Mouse (Mus musculus) embryonic fibroblast, embryonic 13.5 days (primary cell): Measurements from ENCODE around the gene Fxyd6. TPM values are rescaled to one million over a fixed set of nuclear protein-coding genes. Genes with fewer than 3 reads are reported as not detected.

Experiments
- H3K27ac ChIP-seq: 2 replicates; pipeline ENCODE4 v1.5.1; 2012; ENCODE audit warnings: low read length, control low read depth, inconsistent platforms; ENCODE audit not compliant: insufficient read depth
- H3K4me1 ChIP-seq: 2 replicates; pipeline ENCODE4 v1.6.1; 2011; ENCODE audit warnings: low read length; ENCODE audit not compliant: control insufficient read depth, insufficient read depth
- H3K4me3 ChIP-seq: 2 replicates; pipeline ENCODE4 v1.5.1; 2011; ENCODE audit warnings: mild to moderate bottlenecking, control low read depth, low read length; ENCODE audit not compliant: insufficient read depth
- CTCF ChIP-seq: IDR thresholded peaks from 2 replicates; pipeline ENCODE4 v1.5.1; 2011; ENCODE audit warnings: mild to moderate bottlenecking, control low read depth, low read length, moderate library complexity, borderline replicate concordance; ENCODE audit not compliant: insufficient read depth
- POLR2A ChIP-seq: IDR thresholded peaks from 2 replicates; pipeline ENCODE4 v1.6.1; 2011; ENCODE audit warnings: low read depth, mild to moderate bottlenecking, control low read depth, low read length, moderate library complexity
- polyA plus RNA-seq: library from polyadenylated mRNA; stranded (reverse); fragments of >200 nt; gene quantifications from 2 replicates; pipeline ENCODE4 v1.2.4, GENCODE M21; 2011; ENCODE audit warnings: low read depth; ENCODE audit not compliant: missing spikeins, insufficient read length

Fxyd6 gene
- polyA plus RNA-seq, 1 experiment = 20.6 TPM

- Histone ChIP-seq H3K27ac (no peak overlapping the region), H3K4me1 (no peaks in the 10 kb centered on the region), H3K4me3 (no peak overlapping the region)
- TF ChIP-seq POLR2A = no peak
- TF ChIP-seq CTCF = no peak
Observed at GRCm38 (mm10) chr9:45421209-45421608, 51.2 kb downstream of the Fxyd6 start.

DNA sequence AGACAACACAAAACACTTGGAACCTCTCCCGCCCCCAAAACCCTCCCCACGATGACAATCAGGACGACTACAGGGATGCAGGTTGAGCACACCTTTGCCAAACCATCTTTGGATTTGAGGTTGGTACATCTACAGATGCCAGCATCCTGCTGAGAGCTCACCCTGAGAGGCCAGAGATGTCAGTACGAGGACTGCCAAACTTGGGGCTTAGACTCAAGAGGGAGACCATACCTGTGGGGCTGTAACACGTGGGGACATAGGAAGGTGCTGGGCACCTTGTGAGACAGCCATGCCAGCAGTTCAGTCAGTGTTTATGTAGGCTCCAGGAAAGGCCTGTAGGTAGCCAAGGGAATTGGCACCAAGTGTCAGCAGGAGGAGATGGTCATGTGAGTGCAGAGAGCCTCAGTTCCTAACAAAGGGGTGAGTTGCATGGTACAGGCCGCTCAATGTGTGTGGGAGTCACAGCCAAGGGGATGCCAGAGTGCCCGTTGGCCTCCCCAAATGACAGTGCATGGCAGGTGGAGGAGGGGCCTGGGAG lies 52.8 kb downstream of the Fxyd6 start:
- no peak overlapping the region for H3K4me3 ChIP-seq
- no peak overlapping the region for H3K27ac ChIP-seq
- H3K4me1 ChIP-seq = no peaks in the 10 kb centered on the region
- TF ChIP-seq CTCF (no peak), POLR2A (no peak)

DNA sequence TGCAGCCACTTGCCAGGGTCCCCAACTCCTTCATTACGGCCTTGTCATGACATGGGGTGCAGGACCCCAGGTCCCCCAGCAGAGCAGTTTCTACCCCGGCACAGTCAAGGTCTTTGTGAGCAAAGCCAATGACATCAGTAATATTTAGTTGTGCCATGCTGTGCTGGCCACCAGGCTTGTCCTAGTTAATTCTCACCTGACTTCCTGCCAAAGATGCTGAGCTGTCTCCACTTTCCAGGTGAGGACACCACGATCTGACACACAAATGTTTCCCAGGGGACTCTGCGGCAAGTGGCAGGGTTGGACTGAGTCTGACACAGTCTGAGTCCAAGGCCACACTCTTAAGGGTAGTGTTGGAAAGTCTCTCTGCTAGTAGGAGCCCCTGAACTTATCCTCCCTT lies 56.5 kb downstream of the Fxyd6 start, which contains the start of gene Dscaml1:
Gene Dscaml1, plus strand, starts transcription at position 173 of the 400 bp plus-strand sequence.
- Histone ChIP-seq H3K4me1 (no peaks in the 10 kb centered on the region), H3K27ac (no peak within 1 kb of the TSS), H3K4me3 (no peak within 1 kb of the TSS)
- TF ChIP-seq CTCF = no peak

DNA sequence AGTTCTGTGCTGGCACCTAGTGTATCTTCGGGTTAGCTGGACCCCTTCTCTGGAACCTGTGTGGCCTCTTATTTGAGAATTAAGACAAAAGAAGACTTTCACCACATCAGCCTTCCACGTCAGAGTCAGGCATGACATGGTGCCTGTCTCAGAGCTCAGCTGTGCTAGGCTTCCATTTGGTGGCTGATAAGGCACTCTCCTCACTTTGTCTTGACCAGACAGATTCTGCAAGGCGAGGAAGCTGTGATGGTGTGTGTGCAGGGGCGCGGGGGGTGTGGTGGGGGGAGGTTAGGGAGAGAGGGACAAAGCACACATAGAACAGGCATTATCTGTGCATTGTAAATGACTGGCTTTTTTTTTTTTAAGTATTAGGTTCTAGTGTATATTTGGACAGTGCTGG lies 59.4 kb downstream of the Fxyd6 start:
- TF ChIP-seq POLR2A (no peak), CTCF (no peak)
- Histone ChIP-seq H3K4me3 (no peak overlapping the region), H3K4me1 (no peaks in the 10 kb centered on the region), H3K27ac (no peak overlapping the region)

DNA sequence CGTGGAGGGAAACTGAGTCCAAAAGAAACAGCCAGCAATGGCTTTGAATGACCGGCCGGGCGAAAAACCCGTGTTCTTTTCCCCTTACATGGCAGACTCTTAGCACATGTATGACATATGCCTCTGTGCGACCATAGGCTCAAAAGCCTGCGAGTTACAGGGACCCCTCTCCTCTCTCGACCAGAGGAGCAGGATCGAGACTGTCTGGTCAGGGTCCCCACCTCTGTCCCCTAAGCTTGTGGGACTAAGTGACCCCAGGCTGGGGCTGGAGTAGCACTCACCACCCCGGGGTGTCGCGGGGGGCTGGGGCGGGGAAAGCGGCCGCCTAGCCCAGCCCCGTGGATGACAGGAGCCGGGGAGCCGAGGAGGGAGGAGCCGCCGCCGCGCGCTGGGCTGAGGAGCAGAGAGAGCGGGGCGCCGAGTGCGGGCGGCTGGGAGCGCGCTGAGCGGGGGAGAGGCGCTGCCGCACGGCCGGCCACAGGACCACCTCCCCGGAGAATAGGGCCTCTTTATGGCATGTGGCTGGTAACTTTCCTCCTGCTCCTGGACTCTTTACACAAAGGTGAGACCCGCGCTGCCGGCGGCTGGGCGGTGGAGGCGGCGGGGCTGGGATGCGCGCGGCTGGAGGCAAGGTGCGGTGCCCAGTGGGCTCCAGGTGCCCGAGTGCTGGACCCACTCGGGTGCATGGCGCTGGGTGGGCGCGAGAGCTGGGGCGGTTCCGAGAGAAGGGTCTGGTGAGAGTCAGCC lies 60.1 kb downstream of the Fxyd6 start:
- Histone ChIP-seq H3K27ac (no peak overlapping the region), H3K4me1 (no peaks in the 10 kb centered on the region), H3K4me3 (no peak overlapping the region)
- no peak for TF ChIP-seq POLR2A
- TF ChIP-seq CTCF = no peak

DNA sequence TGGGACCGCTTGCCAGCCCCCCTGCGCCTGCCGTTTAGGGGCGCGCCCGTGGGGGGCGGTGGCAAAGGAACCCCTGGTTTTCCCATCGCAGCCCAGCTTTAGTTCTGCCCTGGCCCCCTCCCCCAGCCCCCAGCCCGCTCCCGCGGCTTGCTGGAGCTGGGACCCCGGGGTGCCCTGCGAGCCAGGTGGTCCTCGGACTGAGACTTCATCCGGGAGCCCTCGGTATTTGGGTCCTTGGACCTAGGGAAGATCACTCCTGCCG lies 60.6 kb downstream of the Fxyd6 start:
- no peak overlapping the region for H3K4me3 ChIP-seq
- no peaks in the 10 kb centered on the region for H3K4me1 ChIP-seq
- TF ChIP-seq CTCF = no peak
- TF ChIP-seq POLR2A = no peak
- H3K27ac ChIP-seq = no peak overlapping the region

DNA sequence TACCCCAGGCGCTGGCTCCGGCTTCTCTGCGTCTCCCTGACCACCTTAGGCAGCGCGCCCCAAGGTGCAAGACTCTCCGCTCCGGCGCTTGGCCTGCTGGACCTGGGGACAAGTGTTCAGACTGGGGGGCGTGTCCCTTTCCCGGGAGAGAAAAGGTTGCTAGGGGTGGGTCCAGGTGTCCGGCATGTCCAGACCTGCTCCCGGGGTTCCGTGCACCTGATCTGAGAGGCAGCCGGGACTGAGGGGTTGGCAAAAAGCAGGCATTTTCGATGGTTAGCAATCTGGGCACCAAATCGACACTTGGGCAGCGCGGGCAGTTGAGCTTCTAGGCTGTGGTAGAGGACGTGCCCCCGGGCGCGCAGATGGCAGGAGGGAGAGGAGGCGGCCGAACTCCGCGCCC lies 61.2 kb downstream of the Fxyd6 start:
- H3K4me3 ChIP-seq = no peak overlapping the region
- H3K27ac ChIP-seq = no peak overlapping the region
- no peaks in the 10 kb centered on the region for H3K4me1 ChIP-seq
- TF ChIP-seq CTCF (no peak), POLR2A (no peak)

DNA sequence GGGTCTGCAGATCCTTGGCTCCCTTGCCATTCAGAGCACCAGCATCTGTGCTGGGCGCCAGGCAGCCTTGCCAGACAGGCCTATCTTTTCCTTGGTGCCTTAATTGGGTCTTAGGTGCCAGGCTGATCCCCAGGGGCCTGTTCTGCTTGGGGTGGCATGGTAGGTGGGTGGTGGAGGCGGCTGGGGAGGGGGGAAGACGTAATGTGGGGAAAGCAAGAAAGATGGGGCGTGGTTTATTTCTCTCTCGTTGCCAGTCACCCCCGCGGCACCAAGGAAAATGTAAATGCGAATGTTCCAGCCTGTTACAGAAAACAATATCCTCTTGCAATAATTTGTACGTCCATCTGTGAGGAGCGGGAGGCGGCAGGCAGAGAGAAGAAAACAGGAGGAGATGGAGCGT lies 62.7 kb downstream of the Fxyd6 start:
- Histone ChIP-seq H3K4me1 (no peaks in the 10 kb centered on the region), H3K4me3 (no peak overlapping the region), H3K27ac (no peak overlapping the region)
- TF ChIP-seq POLR2A (no peak), CTCF (no peak)

DNA sequence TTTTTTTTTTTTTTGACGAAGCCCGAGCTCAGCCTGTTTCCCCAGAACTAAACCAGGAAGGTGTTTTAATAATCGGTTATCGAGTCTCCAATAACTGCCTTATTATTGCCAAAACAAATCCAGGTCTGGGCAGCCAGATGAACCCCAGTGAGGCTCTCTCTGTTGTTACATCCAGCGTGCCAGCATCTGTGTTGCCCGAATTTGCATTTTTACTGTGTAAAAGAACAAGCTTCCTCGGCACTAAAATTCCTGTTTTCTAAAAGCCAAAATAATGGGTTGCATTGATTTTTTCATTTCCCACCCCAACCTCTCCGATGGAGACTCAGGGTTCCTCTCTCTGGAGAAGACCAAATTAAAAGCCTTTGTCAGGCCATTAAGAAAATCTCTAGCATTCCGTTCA lies 63.1 kb downstream of the Fxyd6 start:
- TF ChIP-seq CTCF (no peak), POLR2A (no peak)
- H3K27ac ChIP-seq = no peak overlapping the region
- H3K4me3 ChIP-seq = no peak overlapping the region
- H3K4me1 ChIP-seq = no peaks in the 10 kb centered on the region

DNA sequence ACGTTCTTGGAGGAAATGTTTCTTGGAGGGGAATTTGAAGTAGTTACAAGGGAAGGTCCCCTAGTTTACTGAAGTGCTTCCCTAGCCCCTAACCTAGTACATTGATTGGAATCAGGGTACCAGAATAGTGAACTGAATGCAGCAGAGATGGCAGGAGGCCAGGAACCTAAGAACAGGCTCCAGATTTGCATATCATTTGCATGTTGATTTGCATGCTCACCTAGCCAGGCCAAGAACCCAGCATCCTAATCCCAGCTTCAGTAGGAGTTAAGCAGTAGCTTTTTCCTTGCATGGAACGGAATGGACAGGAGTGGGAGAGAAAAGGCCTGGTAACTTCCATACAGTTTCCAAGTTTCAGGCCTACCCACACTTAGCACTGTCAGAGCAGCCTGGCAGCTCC lies 64.2 kb downstream of the Fxyd6 start:
- no peak overlapping the region for H3K4me3 ChIP-seq
- TF ChIP-seq CTCF (no peak), POLR2A (no peak)

More for the DNA sequence above, 64.2 kb downstream of the Fxyd6 start:
- H3K4me1 ChIP-seq = no peaks in the 10 kb centered on the region
- H3K27ac ChIP-seq = no peak overlapping the region
